Mouse (Mus musculus) stomach, embryonic 15.5 days (tissue): Measurements from ENCODE around the gene Dffa. TPM values are rescaled to one million over a fixed set of nuclear protein-coding genes. Genes with fewer than 3 reads are reported as not detected.
"Not testable (repeated sequence)": the region's sequence is repeated elsewhere in the genome, so short reads cannot be mapped to it uniquely, and the experiment has no call there.

Source experiments
- ATAC-seq: fragments of 200-750 bp; cut with Nextera tagmentation; 2 replicates; pipeline ENCODE4 v1.8.0; 2017; ENCODE audit warnings: low read depth, moderate number of reproducible peaks, moderate TSS enrichment; ENCODE audit not compliant: insufficient read depth, low FRiP score
- H3K27ac ChIP-seq: fragments of 300-500 bp; sonication (generic); 2 replicates; pipeline ENCODE4 v1.5.1; 2015; ENCODE audit warnings: mild to moderate bottlenecking, inconsistent platforms
- H3K27me3 ChIP-seq: fragments of 300-500 bp; sonication (generic); replicated peaks from 2 replicates; pipeline ENCODE4 v1.6.1; 2015; ENCODE audit warnings: inconsistent platforms
- H3K36me3 ChIP-seq: fragments of 300-500 bp; sonication (generic); 2 replicates; pipeline ENCODE4 v1.6.1; 2015; ENCODE audit warnings: inconsistent platforms
- H3K4me1 ChIP-seq: fragments of 300-500 bp; sonication (generic); 2 replicates; pipeline ENCODE4 v1.6.1; 2015; ENCODE audit warnings: inconsistent platforms
- H3K4me2 ChIP-seq: fragments of 300-500 bp; sonication (generic); 2 replicates; pipeline ENCODE4 v1.6.1; 2015; ENCODE audit warnings: mild to moderate bottlenecking, inconsistent platforms
- H3K4me3 ChIP-seq: fragments of 300-500 bp; sonication (generic); replicated peaks from 2 replicates; pipeline ENCODE4 v1.5.1; 2015; ENCODE audit warnings: inconsistent platforms
- H3K9ac ChIP-seq: fragments of 300-500 bp; sonication (generic); 2 replicates; pipeline ENCODE4 v1.6.1; 2015; ENCODE audit warnings: inconsistent platforms
- H3K9me3 ChIP-seq: fragments of 300-500 bp; sonication (generic); 2 replicates; pipeline ENCODE4 v1.6.1; 2016; ENCODE audit warnings: inconsistent platforms
- WGBS: fragments of 180-500 bp; shearing (Covaris S2); methylation state at CpG from one replicate; pipeline ENCODE4 v1.1.7; 2015; 5-methylcytosine and 5-hydroxymethylcytosine counted together
- polyA plus RNA-seq: library from polyadenylated mRNA; unstranded; fragments of >200 nt; fragmentation: Nextera tagmentation; extraction: Ambion mirVana; gene quantifications from 2 replicates; pipeline ENCODE4 v1.2.1, GENCODE M21; 2015

Gene Dffa
- polyA plus RNA-seq, 1 experiment from 2014 or later = 35.7 TPM

- Histone ChIP-seq H3K4me3 (peak within 1 kb of the TSS; percentile 99), H3K4me1 (peaks cover 13% of the 10 kb centered on the region), H3K27ac (peak within 1 kb of the TSS; percentile 48), H3K27me3 (no peaks in the 10 kb centered on the region), H3K36me3 (no peaks in the 10 kb centered on the region), H3K9ac (peak within 1 kb of the TSS; percentile 89), H3K9me3 (no peaks in the 10 kb centered on the region), H3K4me2 (peak within 1 kb of the TSS; percentile 92)
- peak; percentile 81 for ATAC-seq
- under 1% methylated on average over 49 of the region's 50 CpGs for WGBS
These were observed 4.5 kb upstream of the Dffa start, which contains the start of gene Pex14 for GRCm38 (mm10) chr4:149099369-149100017. Gene Pex14 (minus strand): TSS chr4:149099876.

- ATAC-seq, H3K9ac ChIP-seq, H3K36me3 ChIP-seq, H3K9me3 ChIP-seq, H3K4me2 ChIP-seq, H3K27ac ChIP-seq, H3K27me3 ChIP-seq, H3K4me3 ChIP-seq: not testable (repeated sequence)
- H3K4me1 ChIP-seq = peaks cover 18% of the 10 kb centered on the region
- WGBS = 86% methylated on average over 12 of the region's 12 CpGs
These were observed 3.5 kb upstream of the Dffa start for GRCm38 (mm10) chr4:149100449-149100848.

- WGBS = 86% methylated on average over 3 of the region's 3 CpGs
- no peak for ATAC-seq
- H3K4me3 ChIP-seq = no peak overlapping the region
These were observed 2.5 kb upstream of the Dffa start for GRCm38 (mm10) chr4:149101456-149101855.

GRCm38 (mm10) chr4:149119978-149120562 lies 16.1 kb downstream of the Dffa start:
- H3K4me3 ChIP-seq = not testable (repeated sequence)

More at GRCm38 (mm10) chr4:149101456-149101855, 2.5 kb upstream of the Dffa start:
- Histone ChIP-seq H3K9ac (no peak overlapping the region), H3K4me2 (no peak overlapping the region), H3K27me3 (no peaks in the 10 kb centered on the region), H3K36me3 (no peaks in the 10 kb centered on the region), H3K9me3 (no peaks in the 10 kb centered on the region), H3K27ac (no peak overlapping the region), H3K4me1 (peaks cover 18% of the 10 kb centered on the region)

GRCm38 (mm10) chr4:149123432-149123831 lies 19.5 kb downstream of the Dffa start:
- ATAC-seq = no peak; the same call in 1 of the 2 replicates
- H3K9ac ChIP-seq = no peak overlapping the region
- 53% methylated on average over 5 of the region's 5 CpGs for WGBS

More at GRCm38 (mm10) chr4:149119978-149120562, 16.1 kb downstream of the Dffa start:
- not testable (repeated sequence) for H3K27me3 ChIP-seq, H3K4me2 ChIP-seq, H3K9ac ChIP-seq, H3K27ac ChIP-seq, ATAC-seq, H3K36me3 ChIP-seq, H3K9me3 ChIP-seq, H3K4me1 ChIP-seq
- 76% methylated on average over 12 of the region's 12 CpGs for WGBS

DNA sequence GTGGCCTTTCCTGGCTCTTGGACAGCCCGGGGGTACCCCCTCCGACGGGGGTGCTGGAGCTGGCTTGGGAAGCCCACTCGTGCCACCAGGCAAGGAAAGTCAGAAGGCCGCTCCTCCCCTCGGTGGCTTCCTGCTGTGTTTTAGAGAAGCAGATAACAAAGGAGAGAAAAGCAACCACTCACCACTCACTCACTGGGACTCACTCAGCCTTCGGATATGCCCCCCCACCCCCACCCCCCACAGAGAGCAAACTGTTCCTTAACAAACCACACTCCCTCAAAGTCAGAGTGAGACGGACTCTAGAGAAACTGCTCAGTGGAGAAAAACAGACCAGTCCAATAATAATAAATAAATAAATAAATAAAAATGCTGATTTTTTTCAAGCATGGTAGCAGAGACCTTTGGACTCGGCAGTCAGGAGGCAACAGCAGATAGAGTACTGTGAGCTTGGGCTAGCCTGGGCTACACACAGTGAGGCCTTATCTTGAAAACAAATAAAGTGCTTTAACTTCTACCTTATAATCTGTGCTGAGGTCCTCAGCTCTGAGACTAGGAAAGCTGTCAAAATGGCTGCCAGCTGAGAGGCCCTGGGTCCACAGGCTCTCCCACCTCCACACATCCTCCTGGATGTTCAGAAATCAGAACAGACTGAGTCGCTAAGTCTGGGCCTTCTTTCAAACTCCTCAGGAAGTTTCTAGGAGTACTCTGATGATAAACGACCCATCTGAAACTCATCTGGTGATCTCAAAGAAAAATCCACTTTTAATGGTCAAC lies 21.6 kb downstream of the Dffa start:
- Histone ChIP-seq H3K9me3 (no peaks in the 10 kb centered on the region), H3K9ac (no peak overlapping the region), H3K4me3 (no peak overlapping the region), H3K4me2 (no peak overlapping the region), H3K36me3 (no peaks in the 10 kb centered on the region), H3K4me1 (peaks cover 4% of the 10 kb centered on the region; the same call in 1 of the 2 replicates), H3K27me3 (no peaks in the 10 kb centered on the region), H3K27ac (no peak overlapping the region)
- ATAC-seq = no peak
- WGBS = 69% methylated on average over 11 of the region's 11 CpGs

More at GRCm38 (mm10) chr4:149123432-149123831, 19.5 kb downstream of the Dffa start:
- no peaks in the 10 kb centered on the region for H3K36me3 ChIP-seq
- no peak overlapping the region for H3K27ac ChIP-seq
- no peak overlapping the region for H3K4me3 ChIP-seq
- H3K9me3 ChIP-seq = no peaks in the 10 kb centered on the region
- no peak overlapping the region for H3K4me2 ChIP-seq
- H3K4me1 ChIP-seq = peaks cover 4% of the 10 kb centered on the region; the same call in 1 of the 2 replicates
- no peaks in the 10 kb centered on the region for H3K27me3 ChIP-seq

DNA sequence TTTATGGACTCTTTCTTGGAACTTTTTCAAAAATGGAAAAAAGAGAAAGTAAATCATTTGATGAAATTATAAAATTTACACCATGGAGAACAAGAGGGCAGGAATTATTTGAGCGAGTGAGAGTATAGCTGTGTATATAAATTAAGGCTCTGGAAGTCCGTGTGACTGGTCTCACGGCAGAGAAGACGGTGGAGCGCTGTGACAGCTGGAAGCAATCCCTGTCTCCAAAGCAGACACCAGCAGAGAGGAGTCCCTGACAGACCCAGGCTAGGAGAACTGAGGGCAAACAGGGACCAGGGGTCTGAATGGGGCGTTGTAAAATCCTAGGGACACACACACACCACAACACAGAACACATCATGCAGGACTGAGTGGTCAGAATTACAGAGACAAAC lies 22.2 kb downstream of the Dffa start:
- H3K36me3 ChIP-seq = no peaks in the 10 kb centered on the region
- peaks cover 4% of the 10 kb centered on the region; the same call in 1 of the 2 replicates for H3K4me1 ChIP-seq
- ATAC-seq = no peak
- H3K4me2 ChIP-seq = no peak overlapping the region
- no peak overlapping the region for H3K9ac ChIP-seq
- no peaks in the 10 kb centered on the region for H3K27me3 ChIP-seq
- H3K4me3 ChIP-seq = no peak overlapping the region
- H3K9me3 ChIP-seq = no peaks in the 10 kb centered on the region
- H3K27ac ChIP-seq = no peak overlapping the region
- WGBS = 53% methylated on average over 6 of the region's 6 CpGs

DNA sequence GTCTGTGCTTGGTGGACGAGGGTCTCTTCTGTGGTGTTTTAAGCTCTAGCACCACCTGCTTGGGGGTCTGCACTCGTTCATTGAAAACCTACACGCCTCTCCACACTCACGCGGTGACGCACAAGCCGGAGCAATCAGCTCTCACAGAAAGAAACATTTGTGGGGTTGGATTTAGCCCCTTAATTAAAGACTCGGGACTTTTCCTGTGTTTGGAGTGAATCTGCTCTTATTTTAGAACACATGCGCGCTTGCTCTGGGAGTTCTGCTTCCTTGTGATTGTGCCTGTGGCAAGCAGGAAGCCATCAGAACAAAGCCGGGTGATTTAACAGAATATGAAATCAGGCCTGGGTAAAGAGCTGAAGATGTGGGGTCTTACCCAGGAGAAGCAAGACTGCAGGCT lies 22.7 kb downstream of the Dffa start, which contains the start of gene Cort:
TSS of gene Cort (minus strand) at position 101 of the 400 bp plus-strand sequence.
- H3K4me1 ChIP-seq = peaks cover 4% of the 10 kb centered on the region; the same call in 1 of the 2 replicates
- no peak within 1 kb of the TSS for H3K4me2 ChIP-seq
- ATAC-seq = no peak
- WGBS = 79% methylated on average over 11 of the region's 11 CpGs
- H3K9me3 ChIP-seq = no peaks in the 10 kb centered on the region
- no peak within 1 kb of the TSS for H3K27ac ChIP-seq
- no peak within 1 kb of the TSS for H3K9ac ChIP-seq
- H3K4me3 ChIP-seq = no peak within 1 kb of the TSS
- H3K36me3 ChIP-seq = no peaks in the 10 kb centered on the region
- H3K27me3 ChIP-seq = no peaks in the 10 kb centered on the region

DNA sequence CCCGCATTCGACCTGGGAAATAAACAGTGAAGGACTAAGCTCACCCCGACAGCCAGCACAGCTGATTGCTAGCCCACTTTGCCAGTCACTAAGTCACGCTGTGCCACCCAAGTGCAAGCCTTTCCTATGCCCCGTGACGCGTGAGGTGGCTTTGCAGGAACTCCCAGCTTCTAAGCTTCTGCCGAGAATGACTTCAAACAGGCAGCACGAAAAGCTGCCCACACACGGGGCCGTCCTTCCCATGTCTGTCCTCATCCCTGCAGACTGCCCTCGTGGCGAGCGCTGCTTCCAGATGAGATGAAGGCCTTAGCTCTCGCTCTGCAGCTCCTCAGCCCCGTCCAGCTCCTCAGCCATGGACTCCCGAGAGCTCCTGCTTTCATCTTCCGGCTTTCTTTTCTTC lies 24.5 kb downstream of the Dffa start:
- 70% methylated on average over 18 of the region's 18 CpGs for WGBS
- no peaks in the 10 kb centered on the region for H3K36me3 ChIP-seq
- ATAC-seq = no peak

DNA sequence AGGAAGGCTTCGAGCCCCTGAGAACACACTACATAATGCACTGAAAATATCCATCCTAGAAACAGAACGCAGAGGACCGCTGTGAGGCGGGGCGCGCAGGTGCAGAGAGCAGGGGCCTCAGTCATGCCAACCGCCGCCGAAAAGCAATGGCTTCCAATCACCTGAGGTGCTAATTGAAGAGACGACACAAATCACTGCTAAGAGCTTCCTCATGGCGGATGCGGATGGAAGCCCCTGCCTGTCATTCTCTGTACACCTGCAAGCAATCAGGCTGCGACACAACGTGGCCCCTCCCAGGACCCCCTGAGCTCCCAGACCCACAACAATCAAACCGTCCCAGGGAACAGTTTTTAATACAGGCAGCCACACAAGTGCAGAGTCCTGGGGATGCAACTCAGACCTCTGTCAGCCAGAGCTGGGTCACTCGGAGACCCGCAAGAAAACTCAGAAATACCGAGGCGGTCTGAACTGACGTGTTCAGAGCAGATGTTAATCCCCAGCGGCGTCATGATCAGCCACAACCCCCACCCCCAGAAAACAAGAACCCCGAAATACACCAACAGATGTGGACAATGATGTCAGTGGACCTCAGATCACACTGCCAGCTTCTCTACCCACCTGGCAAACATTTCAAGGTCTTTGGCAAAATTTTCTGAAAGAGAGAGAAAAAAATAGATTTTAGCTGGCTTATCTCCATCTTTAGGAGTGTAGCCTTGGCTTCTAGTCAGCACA lies 27.2 kb downstream of the Dffa start:
- peaks cover 6% of the 10 kb centered on the region for H3K4me1 ChIP-seq
- H3K27me3 ChIP-seq = no peaks in the 10 kb centered on the region
- no peak overlapping the region for H3K27ac ChIP-seq
- 87% methylated on average over 23 of the region's 23 CpGs for WGBS
- H3K9me3 ChIP-seq = no peaks in the 10 kb centered on the region
- no peak overlapping the region for H3K4me3 ChIP-seq
- no peaks in the 10 kb centered on the region for H3K36me3 ChIP-seq
- H3K9ac ChIP-seq = no peak overlapping the region
- no peak overlapping the region for H3K4me2 ChIP-seq
- no peak for ATAC-seq

More for the DNA sequence above, 24.5 kb downstream of the Dffa start:
- H3K27me3 ChIP-seq = no peaks in the 10 kb centered on the region
- no peak overlapping the region for H3K4me2 ChIP-seq
- no peaks in the 10 kb centered on the region for H3K9me3 ChIP-seq
- H3K4me3 ChIP-seq = no peak overlapping the region
- no peak overlapping the region for H3K9ac ChIP-seq
- peaks cover 7% of the 10 kb centered on the region for H3K4me1 ChIP-seq
- H3K27ac ChIP-seq = no peak overlapping the region

GRCm38 (mm10) chr4:149131789-149132565 lies 28.0 kb downstream of the Dffa start:
- no peak for ATAC-seq
- H3K9ac ChIP-seq = no peak overlapping the region
- no peak overlapping the region; the same call in 1 of the 2 replicates for H3K4me2 ChIP-seq
- no peaks in the 10 kb centered on the region for H3K36me3 ChIP-seq
- WGBS = 66% methylated on average over 21 of the region's 21 CpGs
- peaks cover 8% of the 10 kb centered on the region for H3K4me1 ChIP-seq
- no peaks in the 10 kb centered on the region for H3K9me3 ChIP-seq
- H3K27ac ChIP-seq = no peak overlapping the region
- H3K4me3 ChIP-seq = no peak overlapping the region
- no peaks in the 10 kb centered on the region for H3K27me3 ChIP-seq
